Comparison of ENCODE assay signal across 8 mouse cellular contexts in the genomic region with DNA sequence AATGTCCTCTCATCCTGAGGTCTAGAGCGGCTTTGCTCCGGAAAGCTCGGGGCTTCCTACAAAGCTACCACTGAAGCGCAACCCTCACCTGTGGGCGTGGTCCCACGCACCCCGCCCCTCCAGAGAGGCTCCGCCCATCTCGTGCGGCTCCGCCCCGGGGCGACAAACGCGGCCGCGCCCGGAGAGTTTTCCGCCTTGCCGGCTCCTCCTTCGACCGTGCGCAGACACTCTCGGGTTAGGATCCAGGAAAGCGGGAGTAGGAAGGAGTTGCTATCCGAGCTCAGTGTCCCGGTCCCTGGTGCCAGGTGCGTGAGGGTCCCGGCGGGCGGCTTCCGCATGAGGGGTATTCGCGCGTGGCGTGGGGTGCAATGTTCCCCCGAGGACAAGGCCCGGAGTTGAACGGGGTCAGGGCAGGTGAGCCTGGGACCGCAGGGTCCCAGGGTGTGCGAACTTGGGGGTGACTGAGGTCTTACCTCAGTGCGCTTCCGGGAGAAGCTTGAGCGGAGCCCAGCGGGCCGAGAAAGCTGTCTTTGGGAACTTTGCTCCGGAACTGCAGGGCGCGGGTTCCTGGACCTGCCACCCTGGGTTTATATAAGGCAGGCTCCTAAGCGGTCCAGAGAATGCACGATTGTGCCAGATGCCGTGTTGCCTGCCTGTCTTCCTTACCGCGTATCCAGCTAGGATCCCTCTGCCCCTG. TPM values are rescaled to one million over a fixed set of nuclear protein-coding genes. Genes with fewer than 3 reads are reported as not detected.
A peak's percentile ranks its signal among the peaks of the same experiment; 100 is the strongest.
DNase-seq lines count a peak whose midpoint lies in the region; ATAC-seq and TF ChIP-seq lines count a peak whose summit lies in the region.

TSS of gene Anxa11 (plus strand) at position 166 of the 697 bp plus-strand sequence.

- WGBS in forebrain, embryonic 15.5 days, result under 1% methylated on average over 54 of the region's 54 CpGs
- WGBS in lung, postnatal 0 days, result under 1% methylated on average over 54 of the region's 54 CpGs

- H3K4me2 ChIP-seq in forebrain, embryonic 15.5 days (replicated peaks), result peak within 1 kb of the TSS; percentile 88
- peak within 1 kb of the TSS; percentile 91 for H3K4me2 ChIP-seq in lung, postnatal 0 days (replicated peaks; ENCODE audit: low read depth, low read length)

- ATAC-seq in G1E (ENCODE audit: extremely low read depth, insufficient number of reproducible peaks, low FRiP score, poor library complexity, severe bottlenecking), result peak; percentile 79
- ATAC-seq in forebrain, embryonic 15.5 days (replicated peaks), result peak; percentile 57; the same call in 1 of the 2 replicates
- ATAC-seq in lung, postnatal 0 days, result peak; percentile 95

- peaks cover 18% of the 10 kb centered on the region for H3K4me1 ChIP-seq in G1E (ENCODE audit: insufficient read depth, low read depth, low read length)
- H3K4me1 ChIP-seq in forebrain, embryonic 15.5 days, result peaks cover 13% of the 10 kb centered on the region
- peaks cover 6% of the 10 kb centered on the region for H3K4me1 ChIP-seq in lung, postnatal 0 days (ENCODE audit: insufficient read depth, low read depth, low read length)

- H3K36me3 ChIP-seq in G1E (replicated peaks), result peaks cover 11% of the 10 kb centered on the region
- H3K36me3 ChIP-seq in forebrain, embryonic 15.5 days, result no peaks in the 10 kb centered on the region
- no peaks in the 10 kb centered on the region for H3K36me3 ChIP-seq in lung, postnatal 0 days (ENCODE audit: insufficient read depth, low read length)

- intact Hi-C loops in heart, postnatal 25 days (cut with DNase I), result no loop called here

- no peak for TF ChIP-seq CTCF in G1E (IDR thresholded peaks at IDR 0.05; ENCODE audit: low read depth, low read length)
- TF ChIP-seq CTCF in lung, postnatal 0 days (IDR thresholded peaks at IDR 0.05), result no peak

- H3K9me3 ChIP-seq in G1E (replicated peaks), result no peaks in the 10 kb centered on the region
- no peaks in the 10 kb centered on the region for H3K9me3 ChIP-seq in forebrain, embryonic 15.5 days
- no peaks in the 10 kb centered on the region for H3K9me3 ChIP-seq in lung, postnatal 0 days (ENCODE audit: low read length)

- no peaks in the 10 kb centered on the region for H3K27me3 ChIP-seq in G1E (ENCODE audit: insufficient read depth, low read length)
- H3K27me3 ChIP-seq in forebrain, embryonic 15.5 days, result peaks cover 25% of the 10 kb centered on the region; the same call in 1 of the 2 replicates
- no peaks in the 10 kb centered on the region for H3K27me3 ChIP-seq in lung, postnatal 0 days (replicated peaks; ENCODE audit: insufficient read depth, low read length)

- peak within 1 kb of the TSS; percentile 34 for H3K9ac ChIP-seq in forebrain, embryonic 15.5 days (replicated peaks)
- H3K9ac ChIP-seq in lung, postnatal 0 days (replicated peaks; ENCODE audit: low read depth), result peak within 1 kb of the TSS; percentile 78

- no peak for TF ChIP-seq EP300 in lung, postnatal 0 days (IDR thresholded peaks at IDR 0.05)

- H3K27ac ChIP-seq in forebrain, embryonic 15.5 days (replicated peaks), result no peak within 1 kb of the TSS
- peak within 1 kb of the TSS; percentile 92 for H3K27ac ChIP-seq in lung, postnatal 0 days (ENCODE audit: low read length)

- peak; percentile 73 for DNase-seq in G1E (ENCODE audit: low spot score)
- peak; percentile 48 for DNase-seq in cerebellum, adult 11 months
- DNase-seq in heart, postnatal 25 days (ENCODE audit: low spot score), result peak; percentile 82
- peak; percentile 74 to 79 for DNase-seq in layer of hippocampus, adult 18-20 months (ENCODE audit: low spot score in 2 of 2)
- peak; percentile 87 for DNase-seq in lung, postnatal 0 days (ENCODE audit: low spot score)
- DNase-seq in ovary, postnatal 10 days (ENCODE audit: low spot score), result peak; percentile 62
- DNase-seq in thymus, postnatal 14 days, result peak; percentile 95

- H3K4me3 ChIP-seq in G1E (ENCODE audit: low read depth, low read length), result peak within 1 kb of the TSS; percentile 82
- peak within 1 kb of the TSS; percentile 44 for H3K4me3 ChIP-seq in forebrain, embryonic 15.5 days
- peak within 1 kb of the TSS; percentile 78 for H3K4me3 ChIP-seq in lung, postnatal 0 days (ENCODE audit: low read depth, low read length)

RNA-seq across cellular contexts. Expression of gene Anxa11, which starts in this region (rescaled TPM):
- total RNA-seq in G1E (2014; fragmentation: Nextera tagmentation) (22.8 and 24.7 TPM in 2 replicates), G1E (2017) (3.3 and 4.5 TPM in 2 replicates)
- polyA plus RNA-seq in G1E (2012), result 51.5 and 57.7 TPM in 2 replicates
- polyA plus RNA-seq in forebrain, embryonic 15.5 days (2015; fragmentation: Nextera tagmentation; extraction: Ambion mirVana), result 1.7 and 1.8 TPM in 2 replicates
- 10 to 100 TPM; 72.3 to 80.0 TPM for total RNA-seq in heart, postnatal 25 days (2021)
- 10 to 100 TPM; 78.6 to 84.7 TPM for total RNA-seq in layer of hippocampus, adult 18-20 months (2021)
- polyA plus RNA-seq in lung, postnatal 0 days (2015; fragmentation: Nextera tagmentation; extraction: Ambion mirVana), result 54.6 and 55.3 TPM in 2 replicates

Comparison
In these comparisons a context has a peak if more than half of its experiments do, and no peak if none do; other contexts are left out.
1. RNA of gene Anxa11 (polyA plus RNA-seq): 54.6 to 55.3 TPM in lung, postnatal 0 days and 51.5 to 57.7 TPM in G1E; 1.7 to 1.8 TPM in forebrain, embryonic 15.5 days; every median in the first group is over 10 times any median in the second.
2. Peak in every context shown above with its lines, with median percentiles within 50 percentile points of each other: ATAC-seq, DNase-seq and H3K4me3 ChIP-seq.